Mouse (Mus musculus) olfactory bulb, adult 2 months (tissue): ENCODE data around the gene Tulp1. TPM values are rescaled to one million over a fixed set of nuclear protein-coding genes. Genes with fewer than 3 reads are reported as not detected.
A peak's percentile ranks its signal among the peaks of the same experiment; 100 is the strongest.

Source experiments
- H3K27ac ChIP-seq: fragments of 200-500 bp; 2 replicates; pipeline ENCODE4 v1.5.1; 2012; ENCODE audit warnings: low read depth, low read length; ENCODE audit not compliant: insufficient read depth
- H3K4me1 ChIP-seq: fragments of 200-500 bp; 2 replicates; pipeline ENCODE4 v1.6.1; 2012; ENCODE audit warnings: low read length; ENCODE audit not compliant: control insufficient read depth, insufficient read depth
- H3K4me3 ChIP-seq: fragments of 200-500 bp; 2 replicates; pipeline ENCODE4 v1.5.1; 2012; ENCODE audit warnings: mild to moderate bottlenecking, low read depth, low read length, moderate library complexity; ENCODE audit not compliant: insufficient read depth
- CTCF ChIP-seq: fragments of 200-500 bp; IDR thresholded peaks from 2 replicates; pipeline ENCODE4 v1.5.1; 2012; ENCODE audit warnings: low read depth, mild to moderate bottlenecking, low read length, moderate library complexity; ENCODE audit not compliant: insufficient read depth
- POLR2A ChIP-seq: fragments of 200-500 bp; IDR thresholded peaks from 2 replicates; pipeline ENCODE4 v1.6.1; 2012; ENCODE audit warnings: mild to moderate bottlenecking, low read depth, low read length, moderate library complexity; ENCODE audit not compliant: insufficient read depth
- WGBS: fragments of 180-500 bp; shearing (Covaris S2); methylation state at CpG from one replicate; pipeline ENCODE4 v1.1.7; 2018; 5-methylcytosine and 5-hydroxymethylcytosine counted together
- polyA plus RNA-seq: library from polyadenylated mRNA; stranded (reverse); fragments of >200 nt; gene quantifications from 2 replicates; pipeline ENCODE4 v1.2.4, GENCODE M21; 2012; ENCODE audit warnings: low replicate concordance; ENCODE audit not compliant: missing spikeins, insufficient read depth, insufficient read length

Gene Tulp1
- polyA plus RNA-seq, 1 experiment = not detected

DNA sequence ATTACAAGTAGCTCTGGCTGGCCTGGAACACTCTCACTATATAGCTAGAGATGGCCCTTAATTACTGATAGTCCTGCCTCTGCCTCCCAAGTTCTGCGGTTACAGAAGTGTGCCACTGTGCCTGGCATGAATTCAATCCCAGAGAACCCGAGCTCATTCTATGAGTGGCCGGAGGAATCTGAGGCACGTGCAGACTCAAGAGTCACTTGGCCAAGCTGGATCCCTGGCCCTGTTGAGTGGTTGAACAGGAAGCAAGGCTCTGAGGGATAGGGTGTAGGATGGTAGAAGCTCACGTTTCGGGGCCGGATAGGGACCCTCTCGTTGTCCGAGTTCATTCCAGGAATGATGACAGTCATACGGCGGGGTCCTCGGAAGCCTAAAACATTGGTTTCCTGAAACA is 9.2 kb downstream of the Tulp1 start:
- H3K4me3 ChIP-seq = no peak overlapping the region
- WGBS = 90% methylated on average over 12 of the region's 12 CpGs
- H3K27ac ChIP-seq = no peak overlapping the region
- no peak for TF ChIP-seq CTCF
- no peak for TF ChIP-seq POLR2A
- peaks cover 9% of the 10 kb centered on the region for H3K4me1 ChIP-seq

GRCm38 (mm10) chr17:28352018-28352417 is 13.0 kb downstream of the Tulp1 start:
- WGBS = 59% methylated on average over 11 of the region's 11 CpGs
- no peak overlapping the region for H3K4me3 ChIP-seq
- peaks cover 11% of the 10 kb centered on the region for H3K4me1 ChIP-seq
- H3K27ac ChIP-seq = no peak overlapping the region
- TF ChIP-seq POLR2A (no peak), CTCF (no peak)

DNA sequence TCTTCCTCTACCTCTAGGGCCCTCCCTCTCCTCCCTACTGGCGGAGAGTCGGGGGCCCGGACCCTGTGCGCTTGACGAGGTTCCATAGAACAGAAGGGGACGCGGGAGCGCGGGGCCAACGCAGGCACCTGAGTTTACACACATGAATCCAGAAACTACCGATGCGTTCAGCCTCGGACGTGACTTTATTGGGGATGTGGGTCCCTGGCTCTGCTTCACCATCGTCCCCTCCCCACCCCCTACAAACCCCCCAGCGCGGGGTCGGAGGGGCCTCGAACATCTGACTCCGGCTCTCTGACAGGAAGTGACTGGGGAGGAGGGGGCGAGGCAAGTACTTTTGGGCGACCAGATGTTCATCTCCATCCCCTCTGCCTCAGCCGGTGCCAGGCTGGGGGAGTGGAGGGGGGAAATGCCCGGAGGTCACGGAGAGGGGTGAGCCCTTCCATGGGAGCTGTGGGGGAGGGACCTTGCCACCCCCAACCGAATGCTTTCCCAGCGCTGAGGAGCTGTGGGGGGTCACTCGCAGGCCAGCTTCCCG is 13.6 kb downstream of the Tulp1 start:
- WGBS = 4% methylated on average over 29 of the region's 29 CpGs
- Histone ChIP-seq H3K4me3 (peak overlapping the region; percentile 55), H3K4me1 (peaks cover 11% of the 10 kb centered on the region), H3K27ac (no peak overlapping the region)
- TF ChIP-seq CTCF (no peak), POLR2A (no peak)

- TF ChIP-seq POLR2A (no peak), CTCF (no peak)
- WGBS = under 1% methylated on average over 71 of the region's 73 CpGs
- H3K4me3 ChIP-seq = peak within 1 kb of the TSS; percentile 55
- H3K27ac ChIP-seq = no peak within 1 kb of the TSS
- H3K4me1 ChIP-seq = peaks cover 11% of the 10 kb centered on the region
These were observed 14.3 kb downstream of the Tulp1 start, which contains the start of gene Tead3 for GRCm38 (mm10) chr17:28350466-28351352. Tead3 (minus strand) TSS chr17:28350817.

DNA sequence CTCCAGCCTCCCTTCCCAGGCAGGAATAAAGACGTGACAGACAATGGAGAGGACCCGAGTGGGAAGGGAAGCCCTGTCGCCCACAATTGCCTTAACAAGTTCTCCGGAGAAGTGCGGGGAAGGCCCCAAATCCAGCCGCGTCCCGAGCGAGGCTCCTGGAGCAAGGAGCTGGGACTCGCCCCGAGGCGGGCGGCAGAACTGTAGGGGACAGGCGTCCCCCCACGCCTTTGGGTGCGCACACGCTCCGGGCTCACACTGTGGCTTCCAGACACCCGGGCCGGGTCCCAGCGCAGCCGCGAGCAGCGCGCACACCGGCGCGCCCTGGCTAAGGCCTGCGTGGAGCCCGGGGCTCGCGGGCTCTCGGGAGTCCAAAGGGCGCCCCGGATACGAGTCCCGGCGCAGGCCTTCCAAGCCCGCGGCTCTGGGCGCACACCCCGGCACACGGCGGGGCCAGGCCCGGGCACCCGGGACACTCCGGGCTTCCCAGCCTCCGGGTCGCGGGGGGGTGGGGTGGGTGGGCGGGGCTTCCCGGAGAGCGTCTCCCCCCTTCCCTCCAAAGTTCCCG is 15.0 kb downstream of the Tulp1 start:
- Histone ChIP-seq H3K4me1 (peaks cover 11% of the 10 kb centered on the region), H3K27ac (no peak overlapping the region), H3K4me3 (peak overlapping the region; percentile 42)
- WGBS = 2% methylated on average over 54 of the region's 54 CpGs
- TF ChIP-seq POLR2A (no peak), CTCF (no peak)

GRCm38 (mm10) chr17:28349264-28349880 is 15.7 kb downstream of the Tulp1 start:
- peaks cover 11% of the 10 kb centered on the region for H3K4me1 ChIP-seq
- H3K27ac ChIP-seq = no peak overlapping the region
- WGBS = 48% methylated on average over 13 of the region's 13 CpGs
- H3K4me3 ChIP-seq = peak overlapping the region; percentile 42
- no peak for TF ChIP-seq POLR2A
- TF ChIP-seq CTCF = no peak

- H3K4me1 ChIP-seq = peaks cover 11% of the 10 kb centered on the region
- no peak overlapping the region for H3K4me3 ChIP-seq
- no peak for TF ChIP-seq POLR2A
- no peak for TF ChIP-seq CTCF
- no peak overlapping the region for H3K27ac ChIP-seq
- WGBS = 77% methylated on average over 6 of the region's 6 CpGs
These were observed 16.8 kb downstream of the Tulp1 start for GRCm38 (mm10) chr17:28348211-28348610.

DNA sequence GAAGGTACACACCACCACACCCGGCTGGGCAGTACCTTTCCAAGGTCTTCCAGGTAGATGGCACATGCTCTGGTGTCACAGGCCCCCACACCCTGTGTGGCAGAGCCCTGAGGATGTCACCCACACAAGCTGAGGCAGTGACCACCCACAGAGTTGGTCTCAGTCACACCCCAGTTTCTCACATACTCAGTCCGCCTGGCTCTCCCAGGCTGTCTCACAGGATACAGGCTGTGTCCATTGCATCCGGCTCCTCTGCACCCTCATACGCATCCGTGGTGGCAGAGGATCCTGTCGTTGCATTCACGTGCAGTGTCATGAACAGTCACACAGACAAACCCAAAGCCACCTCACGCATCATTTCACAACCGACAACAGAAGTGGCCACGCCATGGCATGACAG is 17.7 kb downstream of the Tulp1 start:
- no peak for TF ChIP-seq POLR2A
- TF ChIP-seq CTCF = no peak
- Histone ChIP-seq H3K4me3 (no peak overlapping the region), H3K4me1 (peaks cover 11% of the 10 kb centered on the region), H3K27ac (no peak overlapping the region)
- WGBS = 91% methylated on average over 10 of the region's 10 CpGs
